Mouse (Mus musculus): ENCODE results near the gene Rasgrf1. TPM values are rescaled to one million over a fixed set of nuclear protein-coding genes. Genes with fewer than 3 reads are reported as not detected.

The Rasgrf1 gene
- total RNA-seq, 1 experiment = 0.04 TPM

DNA sequence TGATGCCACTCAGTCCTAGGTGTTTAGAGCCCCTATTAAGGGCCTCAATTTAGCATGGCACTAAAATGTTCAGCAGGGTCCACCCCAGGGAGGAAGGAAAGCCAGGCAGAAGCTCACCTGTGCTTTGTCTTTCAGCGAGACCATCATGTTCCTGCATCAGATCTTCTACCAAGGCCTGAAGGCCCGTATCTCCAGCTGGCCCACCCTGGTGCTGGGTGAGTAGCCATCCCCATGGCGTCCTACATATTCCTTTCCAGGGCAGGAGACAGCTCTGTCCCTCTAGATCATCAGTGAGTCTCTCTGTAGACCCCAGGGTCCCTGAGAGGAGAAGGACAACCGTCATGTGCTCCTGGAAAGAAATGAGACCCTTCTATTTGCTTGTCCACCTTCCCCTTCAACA, 58.0 kb downstream of the Rasgrf1 start:
- no peak for DNase-seq (ENCODE audit: low read depth, low spot score)
- Histone ChIP-seq H3K4me3 (ENCODE audit: insufficient read depth in 1 of 2, low read depth in 1 of 2, low read length in 2 of 2, poor library complexity in 1 of 2, severe bottlenecking in 1 of 2) (no peak overlapping the region), H3K4me1 (ENCODE audit: control insufficient read depth in 2 of 2, insufficient read depth in 2 of 2, low read length in 2 of 2, poor library complexity in 1 of 2) (no peaks in the 10 kb centered on the region; a peak in 1 of 4 replicates), H3K36me3 (ENCODE audit: control insufficient read depth, insufficient read depth, low read length, poor library complexity, severe bottlenecking) (no peaks in the 10 kb centered on the region), H3K27ac (ENCODE audit: insufficient read depth, low read depth, low read length, poor library complexity, severe bottlenecking) (no peak overlapping the region), H3K9ac (ENCODE audit: insufficient read depth, low read depth, low read length, poor library complexity, severe bottlenecking) (no peak overlapping the region), H3K9me3 (ENCODE audit: control insufficient read depth, insufficient read depth, low read depth, low read length) (no peaks in the 10 kb centered on the region)
- in situ Hi-C loops (cut with MboI; ENCODE audit: low sequenced_read_pairs in 2 of 2, unreplicated experiment in 2 of 2) = no loop called here
- no peak for TF ChIP-seq ZC3H11A (IDR thresholded peaks at IDR 0.05; ENCODE audit: borderline replicate concordance, low read depth, low read length)
- no peak for TF ChIP-seq HCFC1 (IDR thresholded peaks at IDR 0.05; ENCODE audit: borderline replicate concordance, insufficient read depth, low read length)
- no peak for TF ChIP-seq CHD2 (IDR thresholded peaks at IDR 0.05; ENCODE audit: low read depth, low read length)
- TF ChIP-seq ZNF384 (IDR thresholded peaks at IDR 0.05; ENCODE audit: low read depth, low read length) = no peak
- no peak for TF ChIP-seq MAFK (IDR thresholded peaks at IDR 0.05; ENCODE audit: insufficient read depth, low read depth, low read length)

DNA sequence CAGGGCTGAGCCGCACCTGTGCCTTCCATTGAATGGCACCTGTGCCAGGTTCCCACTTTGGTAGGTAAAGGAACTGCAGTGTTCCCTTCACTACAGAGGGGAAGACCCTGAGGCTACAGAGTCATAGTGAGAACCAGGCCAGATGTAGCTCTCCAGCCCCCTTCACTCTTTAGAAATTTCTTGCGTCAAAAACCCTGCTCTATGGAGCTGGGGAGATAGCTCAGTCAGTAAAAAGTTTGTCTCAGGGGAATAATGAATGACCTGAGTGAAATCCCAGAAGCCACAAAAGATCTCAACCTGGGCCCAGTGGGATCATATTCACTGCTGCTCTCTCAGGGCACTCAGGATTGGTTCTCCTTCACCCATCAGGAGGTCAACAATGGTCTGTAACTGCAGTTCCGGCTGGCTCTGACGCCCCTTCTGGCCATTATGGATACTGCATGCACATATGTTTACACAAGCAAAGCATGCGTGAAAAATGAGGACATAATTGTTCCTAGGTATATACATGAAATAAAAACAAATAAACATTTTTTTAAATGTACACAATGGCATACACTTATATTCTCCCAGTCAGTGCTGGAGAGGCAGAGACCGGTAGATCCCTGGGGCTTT, 59.2 kb downstream of the Rasgrf1 start:
- in situ Hi-C loops (cut with MboI; ENCODE audit: low sequenced_read_pairs in 2 of 2, unreplicated experiment in 2 of 2) = no loop called here
- Histone ChIP-seq H3K9me3 (ENCODE audit: control insufficient read depth, insufficient read depth, low read depth, low read length) (no peaks in the 10 kb centered on the region), H3K36me3 (ENCODE audit: control insufficient read depth, insufficient read depth, low read length, poor library complexity, severe bottlenecking) (no peaks in the 10 kb centered on the region), H3K4me3 (ENCODE audit: insufficient read depth in 1 of 2, low read depth in 1 of 2, low read length in 2 of 2, poor library complexity in 1 of 2, severe bottlenecking in 1 of 2) (no peak overlapping the region), H3K27ac (ENCODE audit: insufficient read depth, low read depth, low read length, poor library complexity, severe bottlenecking) (no peak overlapping the region), H3K9ac (ENCODE audit: insufficient read depth, low read depth, low read length, poor library complexity, severe bottlenecking) (no peak overlapping the region), H3K4me1 (ENCODE audit: control insufficient read depth in 2 of 2, insufficient read depth in 2 of 2, low read length in 2 of 2, poor library complexity in 1 of 2) (no peaks in the 10 kb centered on the region; a peak in 1 of 4 replicates)
- DNase-seq (ENCODE audit: low read depth, low spot score) = peak; percentile 22
- TF ChIP-seq ZC3H11A (IDR thresholded peaks at IDR 0.05; ENCODE audit: borderline replicate concordance, low read depth, low read length) (no peak), MAFK (IDR thresholded peaks at IDR 0.05; ENCODE audit: insufficient read depth, low read depth, low read length) (no peak), HCFC1 (IDR thresholded peaks at IDR 0.05; ENCODE audit: borderline replicate concordance, insufficient read depth, low read length) (no peak), CHD2 (IDR thresholded peaks at IDR 0.05; ENCODE audit: low read depth, low read length) (no peak), ZNF384 (IDR thresholded peaks at IDR 0.05; ENCODE audit: low read depth, low read length) (no peak)

DNA sequence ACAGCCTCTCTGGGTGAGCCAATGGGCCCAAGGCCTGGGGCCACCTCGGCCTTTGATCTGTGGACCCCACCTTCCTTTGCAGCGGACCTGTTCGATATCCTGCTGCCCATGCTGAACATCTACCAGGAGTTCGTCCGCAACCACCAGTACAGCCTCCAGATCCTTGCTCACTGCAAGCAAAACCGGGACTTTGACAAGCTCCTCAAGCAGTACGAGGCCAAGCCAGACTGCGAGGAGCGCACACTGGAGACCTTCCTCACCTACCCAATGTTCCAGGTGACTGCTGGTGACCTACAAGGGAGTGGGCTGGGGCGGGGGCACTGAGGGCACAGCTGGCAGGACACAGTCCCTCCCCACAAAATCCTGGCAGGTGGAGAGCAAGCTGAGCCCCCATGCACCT, 60.6 kb downstream of the Rasgrf1 start:
- Histone ChIP-seq H3K27ac (ENCODE audit: insufficient read depth, low read depth, low read length, poor library complexity, severe bottlenecking) (no peak overlapping the region), H3K4me1 (ENCODE audit: control insufficient read depth in 2 of 2, insufficient read depth in 2 of 2, low read length in 2 of 2, poor library complexity in 1 of 2) (no peaks in the 10 kb centered on the region; a peak in 1 of 4 replicates), H3K9me3 (ENCODE audit: control insufficient read depth, insufficient read depth, low read depth, low read length) (no peaks in the 10 kb centered on the region), H3K9ac (ENCODE audit: insufficient read depth, low read depth, low read length, poor library complexity, severe bottlenecking) (no peak overlapping the region), H3K4me3 (ENCODE audit: insufficient read depth in 1 of 2, low read depth in 1 of 2, low read length in 2 of 2, poor library complexity in 1 of 2, severe bottlenecking in 1 of 2) (no peak overlapping the region), H3K36me3 (ENCODE audit: control insufficient read depth, insufficient read depth, low read length, poor library complexity, severe bottlenecking) (no peaks in the 10 kb centered on the region)
- no peak for DNase-seq (ENCODE audit: low read depth, low spot score)
- TF ChIP-seq MAFK (IDR thresholded peaks at IDR 0.05; ENCODE audit: insufficient read depth, low read depth, low read length) (no peak), ZC3H11A (IDR thresholded peaks at IDR 0.05; ENCODE audit: borderline replicate concordance, low read depth, low read length) (no peak), ZNF384 (IDR thresholded peaks at IDR 0.05; ENCODE audit: low read depth, low read length) (no peak), CHD2 (IDR thresholded peaks at IDR 0.05; ENCODE audit: low read depth, low read length) (no peak), HCFC1 (IDR thresholded peaks at IDR 0.05; ENCODE audit: borderline replicate concordance, insufficient read depth, low read length) (no peak)
- in situ Hi-C loops (cut with MboI; ENCODE audit: low sequenced_read_pairs in 2 of 2, unreplicated experiment in 2 of 2) = no loop called here

DNA sequence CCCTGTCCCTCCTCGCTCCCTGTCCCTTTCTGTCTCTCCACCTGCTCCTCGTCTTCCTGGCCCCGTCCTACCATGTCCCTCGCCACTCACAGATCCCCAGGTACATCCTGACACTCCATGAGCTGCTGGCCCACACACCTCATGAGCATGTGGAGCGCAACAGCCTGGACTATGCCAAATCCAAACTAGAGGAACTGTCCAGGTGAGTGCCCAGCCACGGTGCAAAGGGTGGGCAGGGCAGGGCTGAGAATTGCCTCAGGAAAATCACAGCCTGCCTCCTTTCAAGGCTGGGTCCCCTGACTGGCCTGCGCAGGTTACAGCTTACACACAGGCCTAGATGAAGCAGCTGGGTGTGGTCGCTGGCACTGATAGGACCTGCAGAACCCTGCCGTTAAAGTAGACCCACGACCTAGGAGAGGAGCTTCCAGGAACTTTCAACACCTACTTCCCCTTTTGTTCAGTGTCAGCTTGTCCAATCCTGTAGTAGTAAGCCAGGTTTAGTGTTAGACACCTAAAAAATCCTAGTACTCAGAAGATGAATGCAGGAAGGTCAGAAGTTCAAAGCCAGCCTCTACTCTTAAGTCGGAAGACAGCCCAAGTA, 61.3 kb downstream of the Rasgrf1 start:
- TF ChIP-seq CHD2 (IDR thresholded peaks at IDR 0.05; ENCODE audit: low read depth, low read length) (no peak), ZC3H11A (IDR thresholded peaks at IDR 0.05; ENCODE audit: borderline replicate concordance, low read depth, low read length) (no peak)
- Histone ChIP-seq H3K9me3 (ENCODE audit: control insufficient read depth, insufficient read depth, low read depth, low read length) (no peaks in the 10 kb centered on the region), H3K27ac (ENCODE audit: insufficient read depth, low read depth, low read length, poor library complexity, severe bottlenecking) (no peak overlapping the region), H3K36me3 (ENCODE audit: control insufficient read depth, insufficient read depth, low read length, poor library complexity, severe bottlenecking) (no peaks in the 10 kb centered on the region), H3K9ac (ENCODE audit: insufficient read depth, low read depth, low read length, poor library complexity, severe bottlenecking) (no peak overlapping the region), H3K4me1 (ENCODE audit: control insufficient read depth in 2 of 2, insufficient read depth in 2 of 2, low read length in 2 of 2, poor library complexity in 1 of 2) (no peaks in the 10 kb centered on the region; a peak in 1 of 4 replicates), H3K4me3 (ENCODE audit: insufficient read depth in 1 of 2, low read depth in 1 of 2, low read length in 2 of 2, poor library complexity in 1 of 2, severe bottlenecking in 1 of 2) (no peak overlapping the region)
- no peak for DNase-seq (ENCODE audit: low read depth, low spot score)
- in situ Hi-C loops (cut with MboI; ENCODE audit: low sequenced_read_pairs in 2 of 2, unreplicated experiment in 2 of 2) = no loop called here
